Mouse (Mus musculus) intestine, embryonic 15.5 days (tissue): ENCODE measurements around the gene Adgrb3. TPM values are rescaled to one million over a fixed set of nuclear protein-coding genes. Genes with fewer than 3 reads are reported as not detected.

Source experiments
- ATAC-seq: fragments of 200-750 bp; cut with Nextera tagmentation; 2 replicates; pipeline ENCODE4 v1.8.0; 2017; ENCODE audit warnings: moderate TSS enrichment, moderate library complexity
- H3K27ac ChIP-seq: fragments of 300-500 bp; sonication (generic); 2 replicates; pipeline ENCODE4 v1.5.1; 2015; ENCODE audit warnings: mild to moderate bottlenecking, inconsistent platforms
- H3K27me3 ChIP-seq: fragments of 300-500 bp; sonication (generic); replicated peaks from 2 replicates; pipeline ENCODE4 v1.6.1; 2015; ENCODE audit warnings: inconsistent platforms
- H3K36me3 ChIP-seq: fragments of 300-500 bp; sonication (generic); 2 replicates; pipeline ENCODE4 v1.6.1; 2015; ENCODE audit warnings: inconsistent platforms
- H3K4me1 ChIP-seq: fragments of 300-500 bp; sonication (generic); replicated peaks from 2 replicates; pipeline ENCODE4 v1.6.1; 2015; ENCODE audit warnings: inconsistent platforms
- H3K4me2 ChIP-seq: fragments of 300-500 bp; sonication (generic); replicated peaks from 2 replicates; pipeline ENCODE4 v1.6.1; 2015; ENCODE audit warnings: mild to moderate bottlenecking, inconsistent platforms
- H3K4me3 ChIP-seq: fragments of 300-500 bp; sonication (generic); replicated peaks from 2 replicates; pipeline ENCODE4 v1.5.1; 2015; ENCODE audit warnings: inconsistent platforms
- H3K9ac ChIP-seq: fragments of 300-500 bp; sonication (generic); 2 replicates; pipeline ENCODE4 v1.6.1; 2015; ENCODE audit warnings: inconsistent platforms
- H3K9me3 ChIP-seq: fragments of 300-500 bp; sonication (generic); 2 replicates; pipeline ENCODE4 v1.6.1; 2016; ENCODE audit warnings: inconsistent platforms
- WGBS: fragments of 180-500 bp; shearing (Covaris S2); methylation state at CpG from one replicate; pipeline ENCODE4 v1.1.7; 2015; 5-methylcytosine and 5-hydroxymethylcytosine counted together
- polyA plus RNA-seq: library from polyadenylated mRNA; unstranded; fragments of >200 nt; fragmentation: Nextera tagmentation; extraction: Ambion mirVana; gene quantifications from 2 replicates; pipeline ENCODE4 v1.2.1, GENCODE M21; 2015

The Adgrb3 gene
- polyA plus RNA-seq, result 2.8 and 3.0 TPM in 2 replicates

- Histone ChIP-seq H3K4me1 (no peaks in the 10 kb centered on the region), H3K27me3 (peaks cover 17% of the 10 kb centered on the region), H3K9ac (peak within 1 kb of the TSS; percentile 37), H3K27ac (no peak within 1 kb of the TSS), H3K36me3 (no peaks in the 10 kb centered on the region), H3K4me3 (peak within 1 kb of the TSS; percentile 53), H3K9me3 (no peaks in the 10 kb centered on the region), H3K4me2 (peak within 1 kb of the TSS; percentile 85)
- ATAC-seq, result 0 out of 2 replicates have a peak, but pooled peaks have one; percentile 24
- WGBS, result 5% methylated on average over 31 of the region's 32 CpGs
Measured at GRCm38 (mm10) chr1:25828971-25829920, at the start of gene Adgrb3. TSS of gene Adgrb3 (minus strand) at chr1:25829707.

DNA sequence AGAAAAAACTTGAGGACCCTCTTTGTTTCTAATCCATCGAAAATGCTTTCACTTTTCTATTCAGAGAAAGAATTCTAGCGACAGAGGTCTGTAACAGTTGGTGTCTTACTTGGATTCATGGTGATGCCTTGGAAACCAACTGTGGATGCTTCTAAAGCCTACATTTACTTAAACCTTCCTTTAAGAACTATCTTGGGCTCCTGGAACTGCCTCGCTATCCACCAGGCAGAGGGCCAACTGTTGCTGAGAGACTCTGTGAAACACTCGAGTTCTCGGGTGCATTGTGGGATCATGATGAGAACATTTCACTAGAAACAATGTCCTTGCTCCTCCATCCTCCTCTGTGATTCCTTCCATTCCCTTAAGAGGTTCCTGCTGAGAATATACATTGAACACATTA, 48.0 kb upstream of the Adgrb3 start:
- Histone ChIP-seq H3K4me3 (no peak overlapping the region), H3K36me3 (no peaks in the 10 kb centered on the region), H3K27ac (no peak overlapping the region), H3K4me1 (no peaks in the 10 kb centered on the region), H3K9me3 (no peaks in the 10 kb centered on the region), H3K4me2 (no peak overlapping the region), H3K27me3 (no peaks in the 10 kb centered on the region), H3K9ac (no peak overlapping the region)
- no peak for ATAC-seq
- WGBS, result 83% methylated on average over 5 of the region's 5 CpGs

DNA sequence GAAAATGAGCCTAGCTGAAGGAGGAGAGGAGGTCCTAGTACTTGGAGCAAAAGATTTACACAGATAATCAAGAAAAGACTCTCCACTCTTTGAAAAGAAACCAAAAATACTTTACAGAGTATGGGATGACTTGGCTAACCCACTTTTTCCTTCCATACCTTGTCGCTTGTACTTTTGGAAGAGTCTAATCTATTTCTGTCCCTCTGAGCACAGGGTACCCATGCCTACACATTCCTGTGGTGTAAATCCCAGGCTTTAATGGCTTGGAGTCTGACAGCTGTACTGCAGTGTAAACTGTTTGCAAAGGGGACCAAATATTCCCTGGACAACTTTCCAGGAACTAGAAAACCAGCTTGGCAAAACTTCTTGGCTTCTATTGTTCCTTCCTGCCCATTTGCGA, 28.0 kb upstream of the Adgrb3 start:
- 78% methylated on average over 2 of the region's 2 CpGs for WGBS
- no peak for ATAC-seq
- no peak overlapping the region for H3K27ac ChIP-seq
- H3K36me3 ChIP-seq, result no peaks in the 10 kb centered on the region
- H3K9ac ChIP-seq, result no peak overlapping the region
- H3K4me1 ChIP-seq, result no peaks in the 10 kb centered on the region
- H3K9me3 ChIP-seq, result no peaks in the 10 kb centered on the region
- H3K27me3 ChIP-seq, result no peaks in the 10 kb centered on the region
- H3K4me3 ChIP-seq, result no peak overlapping the region
- no peak overlapping the region for H3K4me2 ChIP-seq

DNA sequence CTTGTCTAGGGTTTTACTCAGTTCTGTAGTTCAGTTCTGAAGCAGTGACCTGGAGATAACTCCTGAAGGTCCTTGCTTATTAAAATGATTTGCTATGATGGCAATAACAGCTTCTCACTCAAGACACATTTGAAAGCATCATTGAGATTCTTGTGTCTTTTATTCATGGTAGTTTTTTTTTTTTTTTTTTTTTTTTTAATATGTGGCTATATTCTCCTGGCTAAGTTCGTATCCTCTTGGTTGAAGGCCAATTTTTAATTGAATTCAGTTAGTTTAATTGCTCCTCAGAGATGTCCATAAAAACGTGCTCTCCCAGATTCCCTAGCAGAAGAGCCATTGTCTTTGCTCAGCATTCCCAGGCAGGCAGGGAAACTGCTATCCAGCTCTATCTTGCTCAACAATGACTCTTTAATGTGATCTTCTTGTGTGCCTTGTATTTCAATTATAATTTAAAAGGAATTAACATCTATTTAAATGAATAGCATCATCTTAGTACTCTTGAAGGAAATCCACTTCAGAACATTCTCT, 25.0 kb upstream of the Adgrb3 start:
- no peak overlapping the region for H3K4me2 ChIP-seq
- 58% methylated on average over 2 of the region's 2 CpGs for WGBS
- no peaks in the 10 kb centered on the region for H3K4me1 ChIP-seq
- no peaks in the 10 kb centered on the region for H3K27me3 ChIP-seq
- no peak overlapping the region for H3K9ac ChIP-seq
- H3K4me3 ChIP-seq, result no peak overlapping the region
- ATAC-seq, result no peak
- no peak overlapping the region for H3K27ac ChIP-seq
- H3K36me3 ChIP-seq, result no peaks in the 10 kb centered on the region
- no peaks in the 10 kb centered on the region for H3K9me3 ChIP-seq

- ATAC-seq, result no peak
- H3K27ac ChIP-seq, result no peak overlapping the region
- WGBS, result 68% methylated on average over 6 of the region's 6 CpGs
- H3K9me3 ChIP-seq, result no peaks in the 10 kb centered on the region
- no peak overlapping the region for H3K4me2 ChIP-seq
- no peak overlapping the region for H3K4me3 ChIP-seq
- no peaks in the 10 kb centered on the region for H3K4me1 ChIP-seq
- no peaks in the 10 kb centered on the region for H3K36me3 ChIP-seq
- H3K27me3 ChIP-seq, result peaks cover 17% of the 10 kb centered on the region
- no peak overlapping the region for H3K9ac ChIP-seq
Measured at GRCm38 (mm10) chr1:25832260-25832659, 2.8 kb upstream of the Adgrb3 start.

GRCm38 (mm10) chr1:25831521-25831900, 2.0 kb upstream of the Adgrb3 start:
- WGBS, result 50% methylated on average over 2 of the region's 2 CpGs
- H3K4me3 ChIP-seq, result no peak overlapping the region

GRCm38 (mm10) chr1:25830757-25831520, 1.4 kb upstream of the Adgrb3 start:
- Histone ChIP-seq H3K36me3 (no peaks in the 10 kb centered on the region), H3K9ac (no peak overlapping the region), H3K4me1 (no peaks in the 10 kb centered on the region), H3K9me3 (no peaks in the 10 kb centered on the region), H3K4me2 (peak overlapping the region; percentile 85), H3K4me3 (peak overlapping the region; percentile 53), H3K27me3 (peaks cover 17% of the 10 kb centered on the region), H3K27ac (no peak overlapping the region)
- ATAC-seq, result 0 out of 2 replicates have a peak, but pooled peaks have one; percentile 31
- WGBS, result 8% methylated on average over 15 of the region's 15 CpGs

More at GRCm38 (mm10) chr1:25831521-25831900, 2.0 kb upstream of the Adgrb3 start:
- no peak for ATAC-seq
- H3K9me3 ChIP-seq, result no peaks in the 10 kb centered on the region
- no peak overlapping the region for H3K27ac ChIP-seq
- no peaks in the 10 kb centered on the region for H3K4me1 ChIP-seq
- peaks cover 17% of the 10 kb centered on the region for H3K27me3 ChIP-seq
- H3K9ac ChIP-seq, result no peak overlapping the region
- H3K4me2 ChIP-seq, result no peak overlapping the region
- H3K36me3 ChIP-seq, result no peaks in the 10 kb centered on the region

DNA sequence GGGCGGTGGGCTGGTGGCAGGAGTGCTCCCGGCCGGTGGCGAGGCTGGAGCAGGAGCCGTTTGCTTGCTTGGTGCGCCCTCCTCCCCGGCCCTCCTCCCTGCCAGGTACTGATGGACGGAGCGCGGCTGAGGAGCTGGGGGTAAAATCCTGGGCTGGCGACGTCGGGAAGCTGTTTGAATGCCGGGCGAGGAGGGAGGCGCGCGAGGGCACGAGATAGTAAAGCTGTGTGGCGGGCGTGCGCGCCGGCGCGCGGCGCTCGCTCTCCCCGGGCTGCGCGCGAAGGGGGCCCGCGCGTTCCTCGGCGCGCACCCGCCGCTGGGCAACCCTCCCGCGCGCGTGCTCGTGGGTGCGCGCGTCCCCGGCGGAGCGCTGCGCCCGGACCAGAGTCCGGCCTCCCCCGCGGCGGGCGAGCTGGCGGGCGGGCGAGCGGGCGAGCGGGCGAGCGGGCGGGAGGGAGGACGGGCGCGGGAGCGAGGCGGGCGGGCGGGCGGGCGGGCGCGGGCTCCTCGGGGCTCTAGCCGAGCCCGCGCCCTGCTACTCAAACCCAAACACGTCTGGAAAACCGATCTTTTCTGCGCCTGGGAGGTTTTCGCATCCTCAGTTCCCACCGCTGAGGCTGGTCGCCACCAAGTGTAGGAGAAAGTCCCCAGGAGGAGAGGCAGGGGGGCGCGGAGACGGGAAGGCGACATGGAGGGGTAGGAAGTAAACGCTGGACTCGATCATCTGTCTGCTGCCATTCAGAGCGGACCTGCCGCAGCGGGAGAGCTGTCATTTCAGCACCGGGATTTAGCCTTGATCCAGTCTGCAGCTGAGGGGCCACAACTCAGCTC, 629 bp upstream of the Adgrb3 start:
- Histone ChIP-seq H3K4me2 (peak overlapping the region; percentile 85), H3K4me1 (no peaks in the 10 kb centered on the region), H3K27ac (no peak overlapping the region), H3K27me3 (peaks cover 17% of the 10 kb centered on the region), H3K9me3 (no peaks in the 10 kb centered on the region), H3K36me3 (no peaks in the 10 kb centered on the region), H3K4me3 (peak overlapping the region; percentile 53), H3K9ac (peak overlapping the region; percentile 37)
- under 1% methylated on average over 64 of the region's 99 CpGs for WGBS
- ATAC-seq, result peak; percentile 90

- 0 out of 2 replicates have a peak overlapping the region, but pooled peaks have one; percentile 85 for H3K4me2 ChIP-seq
- no peaks in the 10 kb centered on the region for H3K36me3 ChIP-seq
- H3K27me3 ChIP-seq, result peaks cover 17% of the 10 kb centered on the region
- WGBS, result 69% methylated on average over 9 of the region's 9 CpGs
- H3K27ac ChIP-seq, result no peak overlapping the region
- ATAC-seq, result no peak
- H3K4me1 ChIP-seq, result no peaks in the 10 kb centered on the region
- H3K9ac ChIP-seq, result no peak overlapping the region
- no peaks in the 10 kb centered on the region for H3K9me3 ChIP-seq
- no peak overlapping the region for H3K4me3 ChIP-seq
Measured at GRCm38 (mm10) chr1:25828071-25828755, 1.3 kb downstream of the Adgrb3 start.

- Histone ChIP-seq H3K4me1 (no peaks in the 10 kb centered on the region), H3K9ac (no peak overlapping the region), H3K4me2 (no peak overlapping the region), H3K9me3 (no peaks in the 10 kb centered on the region), H3K4me3 (no peak overlapping the region), H3K27me3 (peaks cover 17% of the 10 kb centered on the region), H3K36me3 (no peaks in the 10 kb centered on the region), H3K27ac (no peak overlapping the region)
- ATAC-seq, result no peak
- WGBS, result 68% methylated on average over 9 of the region's 9 CpGs
Measured at GRCm38 (mm10) chr1:25827436-25827835, 2.1 kb downstream of the Adgrb3 start.

DNA sequence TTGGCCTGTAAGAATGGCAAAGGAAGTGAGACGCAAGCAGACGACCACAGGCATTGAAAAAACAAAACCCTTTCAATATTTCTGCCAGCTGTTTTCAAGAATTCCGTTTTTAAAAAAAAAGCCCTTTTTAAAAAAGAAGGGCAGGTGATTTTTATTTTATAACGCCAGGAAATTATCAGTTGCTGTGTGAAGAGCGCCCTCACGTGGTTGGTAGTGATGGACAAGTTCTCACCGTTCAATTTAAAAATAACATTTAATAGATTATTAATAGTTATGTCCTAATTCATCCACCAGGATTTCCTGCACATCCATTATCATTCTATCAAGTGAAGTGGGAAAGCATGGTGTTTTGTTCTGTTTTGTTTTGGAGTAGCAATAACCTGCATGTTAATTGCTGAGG, 2.7 kb downstream of the Adgrb3 start:
- 14% methylated on average over 7 of the region's 7 CpGs for WGBS
- Histone ChIP-seq H3K9me3 (no peaks in the 10 kb centered on the region), H3K4me3 (no peak overlapping the region), H3K27me3 (peaks cover 17% of the 10 kb centered on the region), H3K27ac (no peak overlapping the region), H3K36me3 (no peaks in the 10 kb centered on the region), H3K9ac (no peak overlapping the region), H3K4me2 (no peak overlapping the region), H3K4me1 (no peaks in the 10 kb centered on the region)
- ATAC-seq, result no peak
